Mouse (Mus musculus) adrenal gland, postnatal 10 days (tissue): ENCODE data around the gene Trp53bp1. TPM values are rescaled to one million over a fixed set of nuclear protein-coding genes. Genes with fewer than 3 reads are reported as not detected.

Source experiments
- DNase-seq: peaks from one replicate; pipeline ENCODE4 v3.0.0; 2021; ENCODE audit warnings: mixed read lengths
- total RNA-seq, 2 experiments: library from RNA; stranded (reverse); gene quantifications; 2 replicates each; pipeline ENCODE4 v1.2.3; 2021

Gene Trp53bp1
- total RNA-seq, 2 experiments from 2014 or later = 46.0 to 68.0 TPM

DNA sequence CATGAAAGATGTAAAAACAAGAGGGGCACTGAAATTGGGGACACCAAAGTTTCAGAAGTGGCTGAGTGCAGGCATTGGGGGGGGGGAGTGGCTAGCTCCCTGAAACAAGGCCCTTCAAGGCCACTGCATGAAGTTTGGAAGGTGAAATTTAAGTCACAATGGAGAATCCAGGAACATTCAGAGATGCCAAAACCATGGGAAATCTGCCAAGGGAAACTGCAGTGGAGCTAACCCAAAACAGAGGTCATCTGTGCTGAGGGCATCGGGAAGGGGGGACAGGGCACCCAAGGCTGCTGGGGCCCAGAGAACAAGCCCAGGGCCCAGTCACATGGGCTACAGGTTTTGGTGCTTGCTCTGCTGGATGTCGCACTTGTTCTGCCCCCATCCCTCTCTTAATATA, 21.4 kb downstream of the Trp53bp1 start:
- DNase-seq = peak; percentile 17

DNA sequence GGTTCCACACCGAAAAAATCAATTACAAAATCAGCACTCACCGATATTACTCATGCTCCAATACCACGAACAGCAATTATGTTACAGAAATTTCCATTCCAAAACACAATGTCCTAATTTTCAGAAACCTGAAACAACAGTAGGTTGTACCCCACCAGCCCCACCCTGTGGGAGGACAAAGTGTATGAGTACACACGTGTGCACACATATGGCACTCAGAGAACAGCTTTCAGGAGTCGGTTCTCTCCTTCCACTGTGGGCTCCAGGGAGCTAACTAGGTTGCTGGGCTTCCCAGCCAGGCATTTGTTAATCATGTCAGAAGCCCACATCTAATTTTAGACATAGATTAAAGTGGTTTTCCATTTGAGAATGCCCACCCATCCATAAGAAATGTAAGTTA, 27.1 kb downstream of the Trp53bp1 start:
- no peak for DNase-seq

DNA sequence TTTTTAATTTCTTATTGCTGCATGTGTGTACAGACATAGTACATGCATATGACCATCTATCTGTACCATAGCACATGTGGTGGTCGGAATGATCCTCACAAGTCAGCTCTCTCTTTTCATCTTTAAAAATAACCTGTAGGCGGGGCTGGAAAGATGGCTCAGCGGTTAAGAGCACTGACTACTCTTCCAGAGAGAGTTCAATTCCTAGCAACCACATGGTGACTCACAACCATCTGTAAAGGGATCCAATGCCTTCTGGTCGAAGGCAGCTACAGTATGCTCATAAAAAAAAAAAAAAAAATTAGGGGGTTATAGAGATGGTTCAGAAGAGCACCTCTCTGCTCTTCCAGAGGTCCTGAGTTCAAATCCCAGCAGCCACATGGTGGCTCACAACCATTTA, 31.8 kb downstream of the Trp53bp1 start:
- no peak for DNase-seq

DNA sequence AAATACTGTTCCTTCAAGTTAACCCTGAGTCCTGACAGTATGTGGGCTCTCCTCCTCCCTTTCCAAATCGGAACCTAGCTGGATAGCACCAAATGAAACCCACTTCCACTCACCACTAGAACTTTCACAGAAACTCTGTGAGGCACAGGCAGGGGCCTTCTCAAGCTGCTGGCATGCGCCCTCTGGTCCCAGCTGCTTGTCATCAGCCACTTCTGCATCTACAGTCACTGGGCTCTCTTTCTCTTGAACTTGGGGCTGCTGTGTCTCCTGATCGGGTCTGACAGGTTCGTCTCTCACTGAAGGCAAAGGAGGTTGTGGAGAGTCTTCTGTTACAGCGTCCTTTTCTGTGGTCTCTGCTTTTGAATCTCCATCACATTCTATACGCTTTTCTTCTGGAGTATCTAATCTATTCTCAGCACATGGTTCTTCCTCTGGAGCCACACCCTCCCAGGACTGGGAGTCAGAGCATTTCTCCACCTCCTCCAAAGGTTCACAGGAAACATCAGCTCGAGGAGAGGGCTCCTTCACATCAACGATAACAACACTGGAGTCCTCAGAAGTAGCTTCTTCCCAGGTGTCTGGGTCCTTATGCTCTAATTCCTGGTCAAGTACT, 35.6 kb downstream of the Trp53bp1 start:
- no peak for DNase-seq

DNA sequence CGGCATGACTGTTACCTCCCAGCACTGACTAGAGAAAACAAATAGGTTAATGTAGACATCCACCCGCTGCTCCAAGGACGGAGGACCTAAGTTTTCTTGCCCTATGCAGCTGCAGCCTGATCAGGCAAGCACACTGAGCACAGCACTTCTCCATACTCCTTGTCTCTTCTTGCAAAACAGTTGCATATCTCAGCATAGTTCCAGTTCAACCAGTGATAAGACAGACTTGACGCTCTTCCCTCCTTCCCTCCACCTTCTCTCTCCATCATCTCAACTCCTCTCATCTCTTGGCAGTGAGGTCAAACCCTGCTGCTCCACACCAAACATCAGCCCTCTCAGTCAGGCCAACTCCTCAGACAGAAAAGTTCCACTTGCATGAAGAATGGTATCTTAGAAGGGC, 43.1 kb downstream of the Trp53bp1 start:
- no peak for DNase-seq

DNA sequence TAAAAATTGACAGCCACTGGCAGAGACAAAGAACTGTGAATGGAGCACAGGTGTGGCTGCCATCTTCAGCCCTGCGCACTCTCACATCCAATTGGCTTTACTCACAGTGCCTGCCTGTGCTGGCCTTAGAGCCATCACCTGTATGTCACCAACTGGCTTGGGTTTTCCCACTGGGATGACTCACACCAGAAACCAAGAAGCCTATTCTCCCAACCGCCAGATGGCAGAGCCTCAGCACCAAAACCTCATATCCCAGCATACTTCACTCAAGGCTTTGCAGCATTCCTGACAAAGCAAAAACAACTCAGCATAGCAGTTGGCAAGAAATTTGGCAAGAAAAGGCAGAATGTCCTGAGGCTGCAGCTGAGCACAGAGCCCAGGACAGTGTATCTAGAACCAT, 48.2 kb downstream of the Trp53bp1 start:
- peak; percentile 49 for DNase-seq

DNA sequence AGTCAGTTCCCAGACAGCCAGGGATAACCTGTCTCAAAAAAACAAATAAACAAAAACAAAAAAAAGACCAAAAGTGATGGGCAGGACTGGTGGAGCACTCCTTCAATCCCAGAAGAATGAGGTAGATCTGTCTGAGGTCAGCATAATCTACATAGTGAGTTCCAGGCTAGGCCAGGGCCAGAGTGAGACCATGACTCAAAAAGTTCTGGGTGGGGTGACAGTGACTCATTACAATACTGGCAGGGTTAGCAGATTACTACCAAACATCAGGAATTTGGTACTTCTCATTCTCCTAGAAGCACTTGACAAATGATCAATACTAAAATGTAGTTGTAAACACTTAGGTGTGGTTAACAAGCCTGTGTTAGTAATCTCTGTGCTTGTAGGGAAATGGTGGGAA, 51.2 kb downstream of the Trp53bp1 start:
- no peak for DNase-seq

DNA sequence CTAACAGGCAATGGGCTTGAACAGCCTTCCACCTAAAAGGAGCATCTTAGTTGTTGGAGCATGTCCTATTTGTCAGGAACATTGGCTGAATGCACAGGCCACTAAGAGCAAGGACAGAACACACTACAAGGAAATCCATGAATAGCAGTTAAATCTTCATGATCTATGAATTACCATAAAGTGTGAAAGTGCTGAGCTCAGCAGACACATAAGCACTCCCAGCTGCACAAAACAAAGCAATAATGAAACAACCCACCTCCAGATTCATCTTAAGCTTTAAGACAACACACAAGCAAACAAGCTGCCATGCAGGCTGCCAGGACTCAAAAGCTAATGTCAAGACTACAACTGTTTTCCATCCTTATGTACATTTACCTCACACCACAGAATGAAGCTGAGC, 52.0 kb downstream of the Trp53bp1 start:
- no peak for DNase-seq

DNA sequence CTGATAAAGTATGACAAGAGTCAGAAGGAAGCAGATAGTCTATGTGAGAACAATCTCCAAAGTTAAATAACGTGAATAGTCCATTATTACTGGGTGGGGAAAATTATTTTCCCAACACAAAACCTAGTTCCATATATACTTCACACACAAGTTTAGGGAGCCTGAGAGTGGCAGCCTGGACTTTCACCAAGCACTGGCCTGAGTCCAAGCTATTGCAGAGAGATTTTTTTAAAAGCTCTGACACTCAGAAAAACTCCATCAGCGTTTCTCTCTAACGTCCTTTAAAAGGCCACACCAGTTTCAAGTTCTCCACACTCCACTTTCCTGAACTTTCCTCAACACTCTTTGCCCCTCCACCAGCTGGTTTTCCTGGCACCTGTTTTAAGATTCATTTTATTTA, 56.7 kb downstream of the Trp53bp1 start:
- peak; percentile 48 for DNase-seq

DNA sequence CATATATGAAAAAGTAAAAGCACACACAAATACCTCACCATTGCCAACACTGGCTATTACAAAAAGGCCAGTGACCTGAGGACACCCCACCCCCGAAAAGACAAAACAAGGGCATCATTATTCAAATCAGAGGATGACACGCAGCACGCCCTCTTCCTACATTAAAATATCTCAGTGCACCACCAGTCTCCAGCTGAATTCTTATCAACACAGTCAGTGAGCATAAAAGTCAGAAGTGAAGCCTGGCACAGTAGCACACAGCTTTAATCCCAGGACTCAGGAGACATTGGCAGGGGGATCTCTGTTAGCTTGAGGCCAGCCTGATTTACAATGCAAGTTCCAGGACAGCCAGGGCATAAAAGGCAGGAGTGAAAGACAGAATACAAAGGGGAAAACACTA, 64.7 kb downstream of the Trp53bp1 start:
- no peak for DNase-seq

DNA sequence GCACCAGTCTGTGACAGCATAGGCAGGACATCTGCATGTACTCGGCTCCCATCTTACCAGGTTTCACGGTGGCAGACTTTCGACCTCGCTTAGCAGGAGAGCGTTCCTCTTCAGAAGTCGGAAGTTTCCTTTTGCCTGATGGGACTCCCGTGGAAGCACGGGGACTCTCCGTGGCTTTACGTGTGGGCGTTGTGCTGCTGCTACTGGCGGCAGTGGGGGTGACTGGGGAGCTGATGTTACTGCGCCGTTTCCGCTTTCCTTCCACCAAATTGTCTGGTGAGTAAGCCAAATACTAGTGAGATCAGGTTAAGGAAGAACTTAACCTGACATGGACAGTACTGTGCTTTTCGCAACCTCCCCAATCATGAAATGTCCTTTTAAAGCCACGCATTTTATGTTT, 66.9 kb downstream of the Trp53bp1 start:
- DNase-seq = no peak

DNA sequence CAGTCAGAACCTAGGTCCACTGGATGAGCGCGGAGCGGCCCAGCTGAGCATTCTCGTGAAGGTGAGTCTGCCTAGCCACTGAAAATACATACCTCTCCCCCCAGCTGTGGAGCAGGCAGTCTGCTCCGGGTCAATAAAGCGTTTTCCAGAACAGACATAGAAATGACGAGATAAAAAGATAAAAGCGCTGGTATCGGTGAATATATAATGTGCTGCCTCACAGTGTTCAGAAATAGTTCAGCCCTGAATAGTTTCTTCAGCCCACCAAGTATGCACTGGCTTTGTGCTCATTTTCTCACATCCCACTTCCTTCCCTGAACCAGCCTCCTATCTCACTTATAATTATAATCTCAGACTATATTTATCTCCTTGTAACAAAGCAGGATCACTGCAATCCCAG, 75.7 kb downstream of the Trp53bp1 start:
- DNase-seq = no peak

DNA sequence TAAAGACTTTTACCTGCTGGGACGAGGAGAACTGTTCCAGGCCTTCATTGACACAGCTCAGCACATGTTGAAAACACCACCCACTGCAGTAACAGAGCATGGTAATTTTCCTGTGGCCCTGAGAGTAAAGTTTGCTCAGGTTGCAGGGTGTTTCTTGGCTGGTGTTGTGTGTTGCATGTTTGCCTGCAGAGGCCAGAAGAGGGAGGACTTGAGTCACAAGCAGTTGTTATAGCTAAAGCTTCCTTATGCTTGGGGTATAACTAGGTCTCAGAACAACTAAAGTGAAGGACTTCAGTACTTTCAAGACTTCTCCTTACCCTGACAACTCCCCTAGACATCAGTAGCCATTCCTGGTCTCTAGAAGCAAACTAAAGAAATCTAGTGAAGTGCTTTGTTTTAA, 82.7 kb downstream of the Trp53bp1 start:
- no peak for DNase-seq

DNA sequence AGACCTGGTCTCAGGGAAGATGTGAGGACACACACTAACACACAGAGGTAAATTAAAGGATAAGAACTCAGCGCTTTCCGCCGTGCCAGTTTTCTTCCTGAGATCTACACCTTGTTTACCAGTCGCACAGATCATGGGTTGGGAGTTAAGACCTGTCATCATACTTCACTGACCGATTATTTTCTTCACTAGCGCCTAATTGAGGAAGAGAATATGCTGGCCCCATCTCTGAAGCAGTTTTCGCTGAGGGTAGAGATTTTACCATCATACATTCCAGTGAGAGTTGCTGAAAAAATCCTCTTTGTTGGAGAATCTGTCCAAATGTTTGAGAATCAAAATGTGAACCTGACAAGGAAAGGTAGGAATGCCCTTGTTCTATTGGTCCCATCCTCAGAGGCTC, 87.1 kb downstream of the Trp53bp1 start:
- DNase-seq = no peak

DNA sequence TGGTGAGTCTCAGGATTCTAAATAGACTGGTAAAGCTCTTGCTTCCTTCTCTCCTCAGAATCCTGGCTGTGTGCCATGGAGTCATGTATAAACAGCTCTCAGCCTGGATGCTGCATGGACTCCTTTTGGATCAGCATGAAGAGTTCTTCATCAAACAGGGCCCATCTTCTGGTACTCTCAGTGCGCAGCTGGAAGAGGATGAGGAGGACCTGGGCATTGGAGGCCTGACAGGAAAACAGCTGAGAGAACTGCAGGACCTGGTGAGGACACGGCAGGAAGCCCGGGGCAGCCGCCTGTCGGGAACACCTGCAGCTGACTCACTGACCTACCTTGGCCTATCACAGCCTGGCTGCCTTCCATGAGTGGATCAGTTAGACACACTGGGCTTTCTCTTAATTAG, 87.8 kb downstream of the Trp53bp1 start:
- DNase-seq = no peak

DNA sequence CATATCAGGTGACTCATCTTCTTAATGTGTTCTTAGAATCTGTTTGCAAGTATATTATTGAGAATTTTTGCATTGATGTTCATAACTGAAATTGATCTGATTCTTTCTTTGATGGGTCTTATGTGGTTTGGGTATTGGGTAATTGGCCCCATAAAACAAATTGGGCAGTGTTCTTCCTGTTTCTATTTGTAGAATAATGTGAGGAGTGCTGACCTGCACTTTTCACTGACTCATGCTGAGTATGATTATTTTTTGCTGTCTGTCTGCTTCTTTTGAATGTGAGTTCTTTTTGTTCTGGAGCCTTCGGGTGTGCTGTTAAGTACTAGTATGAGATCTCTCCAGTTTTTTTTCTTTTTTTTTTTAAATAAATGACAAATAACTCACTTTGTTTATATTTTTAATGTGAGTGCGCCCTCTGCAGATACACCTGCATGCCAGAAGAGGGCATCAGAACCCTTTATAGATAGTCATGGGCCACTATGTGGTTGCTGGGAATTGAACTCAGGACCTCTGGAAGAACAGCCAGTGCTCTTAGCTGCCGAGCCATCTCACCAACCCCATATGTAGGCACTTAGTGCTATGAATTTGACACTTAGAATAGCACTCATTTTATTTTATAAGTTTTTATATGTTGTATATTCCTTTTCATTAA, 92.3 kb downstream of the Trp53bp1 start:
- no peak for DNase-seq

DNA sequence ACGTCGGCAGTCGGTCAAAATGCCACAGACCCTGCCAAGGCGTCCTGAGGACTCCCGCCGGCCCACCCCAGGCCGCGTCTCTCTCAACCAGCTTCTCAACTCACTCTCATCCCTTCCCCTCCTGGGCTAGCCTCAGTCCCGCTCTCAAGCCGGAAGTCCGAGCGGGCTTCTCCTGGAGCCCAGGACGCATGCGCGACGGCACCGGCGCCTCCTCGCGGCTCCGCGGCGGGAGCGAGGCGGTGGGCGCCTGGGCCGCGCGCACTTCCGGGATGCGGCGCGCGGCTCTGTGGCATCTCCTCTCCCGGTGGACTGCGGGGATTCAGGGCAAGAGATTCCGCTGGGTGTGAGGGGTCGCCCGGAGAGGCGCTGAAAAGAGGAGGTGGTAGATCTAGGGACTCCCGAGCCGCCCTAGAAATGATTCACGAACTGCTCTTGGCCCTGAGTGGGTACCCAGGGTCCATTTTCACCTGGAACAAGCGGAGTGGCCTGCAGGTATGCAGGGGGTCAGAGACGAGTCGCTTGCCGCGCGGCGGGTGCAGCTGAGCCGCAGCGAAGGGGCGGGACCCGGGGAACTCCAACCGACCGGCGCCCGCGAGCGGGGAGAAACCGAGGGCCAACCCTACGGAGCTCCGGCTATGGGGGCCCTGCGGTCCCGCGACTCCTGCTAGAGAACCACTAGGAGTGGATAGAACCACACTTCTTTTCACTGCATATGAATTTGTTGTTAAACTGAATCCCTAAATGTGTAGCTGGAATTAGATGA, 100.0 kb downstream of the Trp53bp1 start, which contains the start of gene Zscan29:
TSS of gene Zscan29 (minus strand) at position 146 of the 763 bp plus-strand sequence.
- peak; percentile 94 for DNase-seq

DNA sequence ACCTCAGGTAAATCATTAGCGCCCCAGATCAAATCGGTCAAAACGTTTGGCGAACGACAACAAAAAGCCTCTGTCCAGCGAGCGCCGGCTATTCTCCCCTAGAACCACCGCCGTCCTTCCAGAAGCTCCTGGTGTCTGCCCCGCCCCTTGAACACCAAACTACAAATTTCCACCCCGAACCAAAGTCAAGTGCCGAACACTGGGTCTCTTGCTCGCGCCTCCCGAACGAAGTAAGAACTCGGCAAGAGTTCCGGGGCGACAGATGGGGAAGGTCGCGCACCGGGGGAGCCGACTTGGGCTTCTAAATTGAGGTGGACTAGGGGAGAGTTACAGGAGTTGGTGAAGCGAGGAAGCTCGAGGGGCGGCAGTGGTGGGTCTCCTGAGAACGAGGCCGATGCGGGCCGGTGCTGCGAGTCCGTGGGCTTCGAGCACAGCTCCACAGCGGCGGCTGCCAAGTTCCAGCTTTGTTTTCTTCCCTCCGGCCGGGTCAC, 100.7 kb downstream of the Trp53bp1 start, which contains the start of gene Tubgcp4:
TSS of gene Tubgcp4 (plus strand) at position 174 of the 491 bp plus-strand sequence.
- DNase-seq = peak; percentile 65

DNA sequence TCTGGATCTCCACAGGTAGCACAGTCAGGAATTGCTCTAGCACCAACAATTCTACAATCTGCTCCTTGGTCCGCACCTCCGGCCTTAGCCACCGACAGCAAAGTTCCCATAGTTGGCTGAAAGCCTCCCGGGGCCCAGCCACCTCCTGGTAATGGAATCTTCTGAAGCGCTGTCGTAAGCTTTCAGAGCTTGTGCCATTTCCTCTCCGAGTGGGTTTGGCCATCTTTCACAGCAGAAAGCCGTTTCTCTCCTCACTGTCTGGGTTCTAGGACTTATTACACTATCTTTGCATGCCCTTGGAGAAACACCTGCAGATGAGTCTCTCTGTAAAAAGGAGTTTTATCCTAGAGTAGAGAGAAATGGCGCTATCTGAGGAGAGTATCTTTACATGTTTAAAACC, 101.3 kb downstream of the Trp53bp1 start:
- DNase-seq = peak; percentile 64

DNA sequence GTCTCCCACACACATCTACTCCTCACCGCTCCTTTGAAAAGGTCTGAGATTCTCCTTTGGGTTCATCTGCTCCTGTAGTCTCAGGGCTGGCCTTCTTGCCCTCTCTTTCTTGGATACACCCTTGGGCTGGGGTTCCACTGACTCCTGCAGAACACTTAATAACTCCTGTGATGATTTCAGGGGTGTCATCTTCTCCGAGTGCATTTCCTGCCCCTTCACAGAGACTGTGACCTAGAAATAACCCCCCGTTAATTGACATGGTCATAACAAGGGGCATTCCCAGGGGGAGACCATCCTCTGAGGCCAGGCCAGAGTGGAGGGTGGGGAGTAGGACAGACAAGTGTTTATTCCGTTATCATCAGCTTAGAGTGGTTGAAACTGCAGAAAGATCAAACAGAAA, 102.0 kb downstream of the Trp53bp1 start:
- no peak for DNase-seq

DNA sequence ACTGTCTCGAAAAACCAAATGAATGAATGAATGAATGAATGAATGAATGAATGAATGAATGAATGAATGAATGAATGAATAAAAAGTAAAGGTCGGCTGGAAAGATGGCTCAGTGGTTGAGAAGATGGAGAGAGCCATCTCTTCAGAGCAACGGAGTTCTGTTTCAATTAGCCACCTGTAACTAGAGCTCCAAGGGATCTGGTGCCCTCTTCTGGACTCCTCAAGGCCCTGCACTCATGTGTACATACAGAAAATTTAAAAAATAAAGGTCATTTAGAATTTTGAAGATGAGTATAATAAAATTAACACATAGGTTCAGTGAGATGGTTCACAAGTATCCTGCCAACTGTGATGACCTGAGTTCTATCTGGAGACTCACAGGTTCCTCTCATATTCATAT, 118.1 kb downstream of the Trp53bp1 start:
- no peak for DNase-seq

DNA sequence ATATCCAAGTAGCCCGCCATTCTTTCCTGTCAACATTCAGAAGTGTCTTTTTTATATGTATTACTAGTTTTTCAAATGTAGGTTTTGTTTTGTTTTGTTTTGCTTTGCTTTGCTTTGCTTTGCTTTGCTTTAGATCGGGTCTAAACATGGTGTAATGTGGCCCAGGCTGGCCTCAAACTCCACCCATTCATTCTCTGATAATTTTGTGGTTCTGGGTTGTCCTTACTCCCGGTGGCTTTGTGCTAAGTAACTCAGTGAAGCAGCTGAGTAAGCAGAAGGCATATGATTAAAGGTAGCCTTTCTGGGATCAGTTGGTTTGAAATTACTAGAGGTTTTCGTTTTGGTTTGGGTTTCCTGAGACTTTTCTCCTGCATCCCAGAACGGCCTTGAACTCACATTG, 121.5 kb downstream of the Trp53bp1 start:
- DNase-seq = no peak
